Mouse (Mus musculus): ENCODE data around the gene Rab5c. TPM values are rescaled to one million over a fixed set of nuclear protein-coding genes. Genes with fewer than 3 reads are reported as not detected.

Gene Rab5c
- total and polyA plus RNA-seq, 2 experiments from 2014 or later = 34.1 to 248 TPM

GRCm38 (mm10) chr11:100722493-100723028 lies 15.5 kb downstream of the Rab5c start:
- H3K27ac ChIP-seq = peak overlapping the region; percentile 28; the same call in 1 of the 2 replicates
- H3K4me2 ChIP-seq (ENCODE audit: low read depth, low read length) = no peak overlapping the region
- TF ChIP-seq CTCF (IDR thresholded peaks at IDR 0.05; ENCODE audit: low read depth) = no peak
- WGBS = 60% methylated on average over 2 of the region's 2 CpGs
- ATAC-seq (no peak), DNase-seq (ENCODE audit: low spot score) (no peak)
- no peaks in the 10 kb centered on the region for H3K9me3 ChIP-seq (ENCODE audit: low read length)
- peaks cover 10% of the 10 kb centered on the region; the same call in 1 of the 2 replicates for H3K36me3 ChIP-seq (ENCODE audit: insufficient read depth, low read length)
- no peak overlapping the region for H3K4me3 ChIP-seq (ENCODE audit: low read length)
- H3K4me1 ChIP-seq (ENCODE audit: insufficient read depth, low read length) = peaks cover 8% of the 10 kb centered on the region; the same call in 1 of the 2 replicates
- no peaks in the 10 kb centered on the region for H3K27me3 ChIP-seq (ENCODE audit: insufficient read depth, low read length)
- H3K9ac ChIP-seq (replicated peaks; ENCODE audit: low read length) = no peak overlapping the region

DNA sequence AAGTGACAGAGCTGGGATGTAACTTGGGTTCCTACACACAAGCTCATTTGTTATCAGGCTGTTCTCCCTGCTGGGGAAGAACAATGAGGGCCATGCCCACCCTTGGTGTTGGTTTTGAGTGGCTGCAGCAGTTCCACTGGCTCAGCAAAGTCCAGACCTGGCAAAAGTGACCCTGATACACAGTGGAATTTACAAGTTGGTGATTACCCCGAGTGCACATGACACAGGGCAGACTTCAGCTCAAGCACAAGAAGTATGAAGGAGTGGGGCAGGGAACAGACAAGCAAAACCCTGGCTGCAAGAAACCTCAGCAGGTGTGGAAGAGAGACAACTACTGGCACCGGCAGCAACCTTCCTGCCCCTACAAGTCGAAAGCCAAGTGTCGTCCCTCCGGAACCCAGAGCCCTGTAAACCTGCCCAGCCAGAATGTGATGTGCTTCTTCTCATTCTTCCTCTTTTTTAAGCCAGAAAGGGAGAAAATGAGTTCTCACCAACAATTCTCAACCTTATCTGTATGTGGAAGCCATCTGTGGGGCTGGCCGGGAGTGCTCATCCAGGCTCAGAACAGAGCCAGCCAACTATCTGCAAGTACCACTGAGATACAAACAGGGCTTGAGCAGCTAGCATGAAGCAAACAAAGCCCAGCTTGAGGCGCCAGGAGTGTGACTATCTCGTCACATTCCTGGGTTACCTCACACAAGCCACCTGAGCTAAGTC lies 16.1 kb downstream of the Rab5c start:
- no peaks in the 10 kb centered on the region for H3K27me3 ChIP-seq (ENCODE audit: insufficient read depth, low read length)
- peak overlapping the region; percentile 28 for H3K27ac ChIP-seq
- no peak overlapping the region for H3K4me2 ChIP-seq (ENCODE audit: low read depth, low read length)
- no peak overlapping the region for H3K4me3 ChIP-seq (ENCODE audit: low read length)
- 63% methylated on average over 8 of the region's 8 CpGs for WGBS
- no peak overlapping the region for H3K9ac ChIP-seq (replicated peaks; ENCODE audit: low read length)
- peaks cover 8% of the 10 kb centered on the region; the same call in 1 of the 2 replicates for H3K4me1 ChIP-seq (ENCODE audit: insufficient read depth, low read length)
- no peak for TF ChIP-seq CTCF (IDR thresholded peaks at IDR 0.05; ENCODE audit: low read depth)
- peaks cover 12% of the 10 kb centered on the region; the same call in 1 of the 2 replicates for H3K36me3 ChIP-seq (ENCODE audit: insufficient read depth, low read length)
- H3K9me3 ChIP-seq (ENCODE audit: low read length) = no peaks in the 10 kb centered on the region
- DNase-seq (ENCODE audit: low spot score) = no peak
- ATAC-seq = no peak

DNA sequence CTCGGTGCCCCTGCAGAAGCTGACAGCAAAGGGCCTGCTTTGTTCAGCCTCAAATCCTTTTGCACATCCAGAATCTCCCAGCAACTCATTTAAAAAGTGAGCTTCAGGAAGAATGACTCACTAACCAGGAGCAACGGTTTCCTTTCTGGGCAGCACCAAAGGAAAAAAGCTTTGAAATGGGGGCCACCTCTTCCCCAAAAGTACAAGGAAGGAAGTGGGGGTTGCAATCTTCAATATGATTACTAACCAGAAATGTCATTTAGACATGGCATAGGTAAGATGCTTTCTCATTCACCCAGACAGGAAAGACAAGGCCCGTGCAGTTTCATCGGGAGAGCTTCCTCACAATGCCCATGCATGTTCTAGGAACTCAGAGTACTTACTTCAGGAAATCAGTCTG lies 16.8 kb downstream of the Rab5c start:
- H3K4me2 ChIP-seq (ENCODE audit: low read depth, low read length) = no peak overlapping the region
- no peak for DNase-seq (ENCODE audit: low spot score)
- no peak for TF ChIP-seq CTCF (IDR thresholded peaks at IDR 0.05; ENCODE audit: low read depth)
- peak overlapping the region; percentile 28; the same call in 1 of the 2 replicates for H3K27ac ChIP-seq
- H3K36me3 ChIP-seq (ENCODE audit: insufficient read depth, low read length) = peaks cover 15% of the 10 kb centered on the region
- no peak overlapping the region for H3K4me3 ChIP-seq (ENCODE audit: low read length)
- ATAC-seq = no peak
- peaks cover 8% of the 10 kb centered on the region; the same call in 1 of the 2 replicates for H3K4me1 ChIP-seq (ENCODE audit: insufficient read depth, low read length)
- WGBS = 40% methylated on average over 4 of the region's 4 CpGs
- H3K9me3 ChIP-seq (ENCODE audit: low read length) = no peaks in the 10 kb centered on the region
- H3K9ac ChIP-seq (replicated peaks; ENCODE audit: low read length) = no peak overlapping the region
- H3K27me3 ChIP-seq (ENCODE audit: insufficient read depth, low read length) = no peaks in the 10 kb centered on the region

DNA sequence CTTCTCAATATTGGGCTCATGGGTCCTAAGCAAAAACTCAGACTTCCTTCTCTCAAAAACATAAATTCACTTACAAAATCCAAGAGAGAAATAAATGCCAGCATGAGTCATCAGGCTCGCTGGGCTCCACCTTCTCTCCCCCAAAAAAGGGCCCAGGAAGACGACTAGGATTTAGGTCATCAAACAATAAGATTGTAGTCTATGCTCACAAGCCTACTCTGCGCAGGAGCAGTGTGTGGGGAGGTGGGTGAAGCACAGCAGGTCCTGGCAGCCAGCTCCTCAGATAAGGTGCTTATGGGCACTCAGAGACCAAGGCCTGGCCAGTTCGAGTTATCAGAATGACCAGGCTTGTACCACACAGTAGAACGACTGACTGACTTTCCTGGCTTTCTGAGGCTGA lies 17.7 kb downstream of the Rab5c start:
- no peak overlapping the region for H3K4me3 ChIP-seq (ENCODE audit: low read length)
- DNase-seq (ENCODE audit: low spot score) (no peak), ATAC-seq (no peak)
- H3K9ac ChIP-seq (replicated peaks; ENCODE audit: low read length) = no peak overlapping the region
- no peaks in the 10 kb centered on the region for H3K27me3 ChIP-seq (ENCODE audit: insufficient read depth, low read length)
- H3K27ac ChIP-seq = peak overlapping the region; percentile 28; the same call in 1 of the 2 replicates
- H3K36me3 ChIP-seq (ENCODE audit: insufficient read depth, low read length) = peaks cover 25% of the 10 kb centered on the region
- H3K9me3 ChIP-seq (ENCODE audit: low read length) = no peaks in the 10 kb centered on the region
- no peak for TF ChIP-seq CTCF (IDR thresholded peaks at IDR 0.05; ENCODE audit: low read depth)
- WGBS = 78% methylated on average over 5 of the region's 5 CpGs
- H3K4me2 ChIP-seq (ENCODE audit: low read depth, low read length) = no peak overlapping the region
- H3K4me1 ChIP-seq (ENCODE audit: insufficient read depth, low read length) = peaks cover 8% of the 10 kb centered on the region; the same call in 1 of the 2 replicates

GRCm38 (mm10) chr11:100719893-100720292 lies 18.1 kb downstream of the Rab5c start:
- no peak overlapping the region for H3K9ac ChIP-seq (replicated peaks; ENCODE audit: low read length)
- no peak overlapping the region for H3K4me3 ChIP-seq (ENCODE audit: low read length)
- peak overlapping the region; percentile 28; the same call in 1 of the 2 replicates for H3K27ac ChIP-seq

GRCm38 (mm10) chr11:100719312-100719711 lies 18.7 kb downstream of the Rab5c start:
- 67% methylated on average over 3 of the region's 3 CpGs for WGBS

More at GRCm38 (mm10) chr11:100719893-100720292, 18.1 kb downstream of the Rab5c start:
- Histone ChIP-seq H3K4me1 (ENCODE audit: insufficient read depth, low read length) (peaks cover 8% of the 10 kb centered on the region; the same call in 1 of the 2 replicates), H3K4me2 (ENCODE audit: low read depth, low read length) (no peak overlapping the region), H3K9me3 (ENCODE audit: low read length) (no peaks in the 10 kb centered on the region), H3K36me3 (ENCODE audit: insufficient read depth, low read length) (peaks cover 25% of the 10 kb centered on the region), H3K27me3 (ENCODE audit: insufficient read depth, low read length) (no peaks in the 10 kb centered on the region)
- DNase-seq (ENCODE audit: low spot score) (no peak), ATAC-seq (no peak)
- no peak for TF ChIP-seq CTCF (IDR thresholded peaks at IDR 0.05; ENCODE audit: low read depth)
- WGBS = 81% methylated on average over 11 of the region's 11 CpGs

More at GRCm38 (mm10) chr11:100719312-100719711, 18.7 kb downstream of the Rab5c start:
- Histone ChIP-seq H3K4me3 (ENCODE audit: low read length) (no peak overlapping the region), H3K9me3 (ENCODE audit: low read length) (no peaks in the 10 kb centered on the region), H3K9ac (replicated peaks; ENCODE audit: low read length) (no peak overlapping the region), H3K36me3 (ENCODE audit: insufficient read depth, low read length) (peaks cover 25% of the 10 kb centered on the region), H3K27me3 (ENCODE audit: insufficient read depth, low read length) (no peaks in the 10 kb centered on the region), H3K4me1 (ENCODE audit: insufficient read depth, low read length) (peaks cover 8% of the 10 kb centered on the region; the same call in 1 of the 2 replicates), H3K4me2 (ENCODE audit: low read depth, low read length) (no peak overlapping the region), H3K27ac (0 out of 2 replicates have a peak overlapping the region, but pooled peaks have one; percentile 28)
- no peak for DNase-seq (ENCODE audit: low spot score)
- TF ChIP-seq CTCF (IDR thresholded peaks at IDR 0.05; ENCODE audit: low read depth) = no peak
- ATAC-seq = no peak
